Mouse (Mus musculus) cerebellum, adult 2 months (tissue): ENCODE data around the gene Nucks1. TPM values are rescaled to one million over a fixed set of nuclear protein-coding genes. Genes with fewer than 3 reads are reported as not detected.

Source experiments
- DNase-seq, 2 experiments: peaks; one replicate each; pipeline ENCODE4 v3.0.0; 2021
- H3K27ac ChIP-seq: fragments of 200-500 bp; 2 replicates; pipeline ENCODE4 v1.5.1; 2012; ENCODE audit warnings: low read length, control low read depth, inconsistent platforms; ENCODE audit not compliant: insufficient read depth
- H3K27me3 ChIP-seq: fragments of 200-500 bp; 2 replicates; pipeline ENCODE4 v1.6.1; 2012; ENCODE audit warnings: inconsistent platforms, mild to moderate bottlenecking, low read length, moderate library complexity; ENCODE audit not compliant: control insufficient read depth, insufficient read depth
- H3K4me1 ChIP-seq: fragments of 200-500 bp; 2 replicates; pipeline ENCODE4 v1.6.1; 2011; ENCODE audit warnings: low read length; ENCODE audit not compliant: control insufficient read depth, insufficient read depth
- H3K4me3 ChIP-seq: fragments of 200-500 bp; replicated peaks from 2 replicates; pipeline ENCODE3; 2011; ENCODE audit warnings: mild to moderate bottlenecking, low read depth, low read length, control low read depth; ENCODE audit not compliant: insufficient read depth
- CTCF ChIP-seq: fragments of 200-500 bp; IDR thresholded peaks from 2 replicates; pipeline ENCODE4 v1.5.1; 2011; ENCODE audit warnings: low read depth, mild to moderate bottlenecking, control low read depth, low read length, moderate library complexity, borderline replicate concordance; ENCODE audit not compliant: insufficient read depth
- POLR2A ChIP-seq: fragments of 200-500 bp; IDR thresholded peaks from 2 replicates; pipeline ENCODE4 v1.6.1; 2011; ENCODE audit warnings: low read length, control low read depth, borderline replicate concordance; ENCODE audit not compliant: insufficient read depth
- WGBS: fragments of 180-500 bp; shearing (Covaris S2); methylation state at CpG from one replicate; pipeline ENCODE4 v1.1.7; 2018; 5-methylcytosine and 5-hydroxymethylcytosine counted together
- polyA plus RNA-seq: library from polyadenylated mRNA; depleted of rRNA; stranded (reverse); fragments of >200 nt; gene quantifications from 2 replicates; pipeline ENCODE4 v1.2.3, GENCODE M21; 2012; rRNA removed

Gene Nucks1
- polyA plus RNA-seq, result 47.4 and 49.5 TPM in 2 replicates

DNA sequence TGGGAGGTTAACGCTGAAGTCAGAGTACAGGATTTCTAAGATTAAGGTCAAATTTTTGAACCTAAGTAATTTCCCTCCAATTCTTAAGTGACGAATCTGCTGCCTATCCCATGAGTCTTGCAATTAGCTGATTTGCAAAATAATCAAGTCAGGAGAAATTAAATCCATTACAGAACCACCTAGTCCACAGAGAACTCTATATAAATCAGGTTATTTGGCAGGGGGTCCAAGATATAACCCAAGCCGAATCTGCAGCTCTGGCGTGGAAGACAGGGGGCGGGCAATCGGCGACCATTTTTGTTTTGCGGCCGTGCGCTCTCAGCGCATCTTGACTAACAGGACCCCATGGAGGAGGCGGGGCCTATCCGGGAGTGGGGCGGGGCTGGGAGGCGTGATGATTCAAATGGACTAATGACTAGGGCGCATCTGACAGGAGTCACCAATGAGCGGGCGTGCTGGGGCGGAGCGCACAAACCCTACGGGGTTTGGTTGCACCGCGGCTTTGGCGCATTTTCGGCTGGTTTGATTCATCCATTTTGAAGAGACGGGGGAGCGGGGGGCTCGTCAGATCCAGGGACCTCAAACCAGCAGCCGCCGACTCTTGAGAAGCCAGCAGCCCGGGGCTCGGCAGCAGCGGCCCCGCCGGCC, at the start of gene Nucks1:
Nucks1 (plus strand) TSS at position 534 of the 648 bp plus-strand sequence.
- no peaks in the 10 kb centered on the region for H3K27me3 ChIP-seq
- under 1% methylated on average over 35 of the region's 35 CpGs for WGBS
- peak within 1 kb of the TSS; percentile 87 for H3K27ac ChIP-seq
- DNase-seq, result peak; percentile 99 to 100
- H3K4me1 ChIP-seq, result 0 out of 2 replicates have a peak, but pooled peaks cover 3% of the 10 kb centered on the region
- H3K4me3 ChIP-seq, result peak within 1 kb of the TSS; percentile 71
- TF ChIP-seq POLR2A (no peak), CTCF (no peak)

GRCm38 (mm10) chr1:131861811-131862210, 48.5 kb upstream of the Nucks1 start:
- no peak overlapping the region for H3K27ac ChIP-seq
- TF ChIP-seq CTCF (no peak), POLR2A (no peak)
- H3K4me3 ChIP-seq, result no peak overlapping the region
- H3K4me1 ChIP-seq, result no peaks in the 10 kb centered on the region
- no peak for DNase-seq
- 88% methylated on average over 4 of the region's 4 CpGs for WGBS
- no peaks in the 10 kb centered on the region for H3K27me3 ChIP-seq

- Histone ChIP-seq H3K27ac (no peak overlapping the region), H3K4me1 (no peaks in the 10 kb centered on the region), H3K4me3 (no peak overlapping the region), H3K27me3 (no peaks in the 10 kb centered on the region)
- TF ChIP-seq POLR2A, result no peak
- no peak for TF ChIP-seq CTCF
- DNase-seq, result no peak
- WGBS, result 82% methylated on average over 5 of the region's 5 CpGs
Observed at GRCm38 (mm10) chr1:131865596-131865995, 44.7 kb upstream of the Nucks1 start.

DNA sequence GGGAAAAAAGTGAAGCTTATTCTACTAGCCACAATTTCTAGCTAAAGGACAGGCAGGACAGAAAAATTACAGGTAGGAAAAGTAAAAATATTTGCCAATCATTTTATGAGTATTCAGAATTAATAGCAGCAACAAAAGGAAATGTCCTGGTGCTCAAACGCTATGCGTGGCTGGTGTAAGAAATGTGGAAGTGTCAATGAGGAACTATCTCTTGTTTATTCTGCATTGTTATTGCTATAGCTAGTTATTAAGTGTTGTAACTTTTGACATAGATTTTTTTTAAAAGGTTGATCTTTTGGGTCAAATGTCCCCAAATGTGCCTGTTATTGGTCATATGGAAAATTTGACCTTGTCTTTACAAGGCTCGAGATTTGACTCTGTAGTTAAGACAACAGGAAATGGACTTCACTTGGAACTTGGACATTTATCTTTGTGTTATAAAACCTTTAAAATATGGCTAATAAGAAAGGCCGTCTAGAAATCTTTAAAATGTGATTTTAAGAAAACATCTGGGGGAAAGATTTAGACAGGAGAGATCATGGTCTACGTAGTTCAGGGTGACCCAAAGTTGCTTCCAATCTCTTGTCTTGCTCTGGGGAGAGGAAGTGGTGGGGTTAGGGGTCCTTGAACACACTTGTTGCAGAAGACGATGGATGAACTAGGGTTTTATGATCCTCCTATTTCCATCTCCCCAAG, 43.9 kb upstream of the Nucks1 start:
- DNase-seq, result no peak
- Histone ChIP-seq H3K27me3 (no peaks in the 10 kb centered on the region), H3K4me1 (no peaks in the 10 kb centered on the region), H3K27ac (no peak overlapping the region), H3K4me3 (no peak overlapping the region)
- WGBS, result 77% methylated on average over 6 of the region's 6 CpGs
- TF ChIP-seq CTCF, result no peak
- no peak for TF ChIP-seq POLR2A

- Histone ChIP-seq H3K27me3 (no peaks in the 10 kb centered on the region), H3K27ac (no peak within 1 kb of the TSS), H3K4me1 (no peaks in the 10 kb centered on the region), H3K4me3 (peak within 1 kb of the TSS; percentile 89)
- DNase-seq, result peak; percentile 83 to 84
- 1% methylated on average over 46 of the region's 46 CpGs for WGBS
- TF ChIP-seq POLR2A, result no peak
- peak; percentile 83 for TF ChIP-seq CTCF
Observed at GRCm38 (mm10) chr1:131867093-131867945, 43.0 kb upstream of the Nucks1 start, which contains the start of gene Rab29. Rab29 (plus strand) TSS chr1:131867224.

DNA sequence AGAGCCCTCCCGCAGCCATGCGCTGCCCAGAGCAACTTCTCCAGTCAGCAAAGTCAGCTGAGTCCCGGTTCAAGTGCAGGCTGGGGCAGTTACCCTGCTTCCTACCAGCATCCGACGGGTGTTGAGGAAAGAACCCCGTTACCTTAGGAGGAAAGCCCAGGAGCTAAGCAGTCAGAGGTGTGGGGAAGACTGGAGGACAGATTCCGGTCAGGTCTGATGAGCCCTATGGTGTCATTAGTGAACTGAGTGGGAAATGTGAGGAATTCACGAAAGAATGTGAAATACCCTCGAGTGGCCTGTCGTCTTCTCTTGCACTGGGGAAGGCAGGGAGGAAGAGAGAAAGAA, 42.4 kb upstream of the Nucks1 start:
- DNase-seq, result no peak
- H3K4me3 ChIP-seq, result peak overlapping the region; percentile 89
- H3K27me3 ChIP-seq, result no peaks in the 10 kb centered on the region
- H3K27ac ChIP-seq, result no peak overlapping the region
- WGBS, result 34% methylated on average over 10 of the region's 10 CpGs
- TF ChIP-seq POLR2A, result no peak
- no peak for TF ChIP-seq CTCF
- H3K4me1 ChIP-seq, result no peaks in the 10 kb centered on the region

DNA sequence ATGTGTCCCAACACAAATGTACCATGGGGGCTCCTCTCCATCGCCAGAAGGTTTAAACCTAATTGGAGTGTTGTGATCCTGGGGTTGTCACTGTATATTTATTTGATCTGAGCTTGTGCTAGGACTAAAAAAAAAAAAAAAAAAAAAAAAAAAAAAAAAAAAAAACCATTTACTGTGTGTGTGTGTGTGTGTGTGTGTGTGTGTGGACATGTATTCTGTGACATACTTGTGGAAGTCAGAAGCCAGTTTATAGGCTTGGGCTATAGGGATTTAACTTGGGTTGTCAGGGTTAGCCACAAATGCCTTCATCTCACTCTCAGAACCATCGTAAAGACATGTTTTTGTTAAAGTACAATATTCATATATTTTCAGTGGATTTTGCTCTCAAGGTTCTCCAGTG, 40.8 kb upstream of the Nucks1 start:
- DNase-seq, result no peak
- Histone ChIP-seq H3K4me1 (no peaks in the 10 kb centered on the region), H3K4me3 (no peak overlapping the region), H3K27me3 (no peaks in the 10 kb centered on the region), H3K27ac (no peak overlapping the region)
- WGBS, result 95% methylated on average over 2 of the region's 2 CpGs
- no peak for TF ChIP-seq POLR2A
- TF ChIP-seq CTCF, result no peak
